Mouse (Mus musculus) brain, embryonic 14.5 days (tissue): ENCODE data around the gene Gpr179.

Experiments used
- CTCF ChIP-seq: fragments of 200-500 bp; IDR thresholded peaks from 2 replicates; pipeline ENCODE4 v1.5.1; 2012; ENCODE audit warnings: inconsistent platforms, mild to moderate bottlenecking, moderate library complexity, borderline replicate concordance; ENCODE audit not compliant: insufficient read depth, insufficient read length; ENCODE audit errors: extremely low read depth
- POLR2A ChIP-seq: fragments of 200-500 bp; IDR thresholded peaks from 2 replicates; pipeline ENCODE4 v1.6.1; 2012; ENCODE audit warnings: mild to moderate bottlenecking, inconsistent platforms, borderline replicate concordance; ENCODE audit not compliant: poor library complexity, insufficient read depth, insufficient read length, severe bottlenecking; ENCODE audit errors: extremely low read depth

DNA sequence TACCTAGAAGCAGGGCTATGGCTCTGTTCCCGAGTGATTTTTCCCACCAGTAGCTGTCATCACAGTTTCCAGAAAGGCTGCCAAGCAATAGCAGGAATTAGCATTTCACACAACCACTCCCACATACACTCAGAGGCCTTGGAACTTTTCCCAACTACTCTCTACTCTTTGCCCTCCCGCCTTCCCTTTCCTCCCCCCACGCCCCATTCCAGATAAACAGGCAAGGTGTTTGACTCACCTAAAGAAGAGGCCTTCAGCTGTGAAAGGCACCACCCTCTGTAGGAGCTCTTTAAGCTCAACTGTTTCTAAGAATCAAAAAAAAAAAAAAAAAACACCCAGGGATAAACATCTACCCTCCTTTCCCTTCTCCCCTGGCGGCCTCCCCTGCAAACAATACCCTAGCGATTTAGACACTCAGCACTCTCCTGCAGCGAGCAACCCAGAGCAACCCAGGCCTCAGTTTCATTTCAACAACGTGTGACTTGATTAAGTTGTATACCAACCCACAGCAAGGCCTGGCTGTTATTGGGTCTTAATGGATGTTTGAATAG, 49.6 kb downstream of the Gpr179 start:
- TF ChIP-seq CTCF (no peak), POLR2A (no peak)
